Mouse (Mus musculus): ENCODE measurements around the gene Rcor3. TPM values are rescaled to one million over a fixed set of nuclear protein-coding genes. Genes with fewer than 3 reads are reported as not detected.

Rcor3 gene
- polyA plus RNA-seq, 1 experiment from 2014 or later = 16.9 TPM

DNA sequence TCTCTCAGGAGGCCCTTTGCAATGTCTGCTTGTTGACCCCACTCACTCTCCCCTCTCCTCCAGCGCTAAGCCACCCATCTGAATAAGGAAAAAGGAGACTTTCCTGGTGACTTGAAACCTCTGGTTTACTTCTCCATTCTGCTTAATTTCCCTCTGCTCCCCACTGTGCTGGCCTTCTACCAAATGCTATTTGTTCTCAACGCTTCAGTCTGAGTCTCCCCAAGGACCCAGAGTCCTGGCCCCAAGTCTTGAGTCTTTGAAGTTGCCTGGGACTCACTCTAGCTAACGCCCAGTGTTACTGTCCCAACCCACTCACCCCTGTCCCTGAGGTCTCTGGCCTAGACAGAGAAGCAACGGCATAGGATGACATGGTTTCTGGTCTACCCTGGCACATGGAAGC lies 49.9 kb downstream of the Rcor3 start:
- Histone ChIP-seq H3K9me3 (ENCODE audit: control insufficient read depth, low read length) (no peaks in the 10 kb centered on the region), H3K4me3 (ENCODE audit: low read depth, low read length) (no peak overlapping the region), H3K4me2 (replicated peaks; ENCODE audit: low read depth) (no peak overlapping the region), H3K9ac (ENCODE audit: low read length) (no peak overlapping the region), H3K27me3 (ENCODE audit: control insufficient read depth, insufficient read depth, low read length) (no peaks in the 10 kb centered on the region), H3K27ac (replicated peaks) (peak overlapping the region; percentile 41; the same call in 1 of the 2 replicates), H3K4me1 (replicated peaks; ENCODE audit: control insufficient read depth, insufficient read depth) (0 out of 2 replicates have a peak, but pooled peaks cover 3% of the 10 kb centered on the region), H3K36me3 (ENCODE audit: control insufficient read depth, insufficient read depth, low read length) (no peaks in the 10 kb centered on the region; the same call in 1 of the 2 replicates)
- ATAC-seq (ENCODE audit: low FRiP score, low TSS enrichment) = no peak
- TF ChIP-seq CTCF (IDR thresholded peaks at IDR 0.05; ENCODE audit: low read depth) (no peak), EP300 (optimal IDR thresholded peaks at IDR 0.05) (no peak)
- 76% methylated on average over 4 of the region's 4 CpGs for WGBS
- no peak for DNase-seq (ENCODE audit: low spot score)

DNA sequence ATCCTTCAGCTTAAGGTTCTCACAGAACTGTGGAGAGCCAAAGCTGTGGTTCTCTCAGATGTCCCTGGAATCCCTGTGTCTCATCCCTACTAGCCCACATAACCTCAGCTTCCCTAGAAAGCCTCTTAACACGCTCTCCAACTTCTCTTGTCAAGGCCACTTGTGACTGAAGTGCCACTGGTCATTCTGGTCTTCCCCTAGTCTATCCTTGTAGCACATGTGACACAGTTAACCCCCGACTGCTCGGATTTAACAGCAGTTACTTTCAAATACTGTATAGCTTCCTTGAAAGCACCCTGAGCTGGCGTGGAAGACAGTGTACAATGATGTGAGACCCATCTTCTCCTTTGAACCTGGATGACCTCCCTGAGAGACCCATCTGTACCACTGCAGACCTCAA lies 50.8 kb downstream of the Rcor3 start:
- DNase-seq (ENCODE audit: low spot score) = no peak
- peak overlapping the region; percentile 74 for H3K27ac ChIP-seq (replicated peaks)
- H3K4me1 ChIP-seq (replicated peaks; ENCODE audit: control insufficient read depth, insufficient read depth) = 0 out of 2 replicates have a peak, but pooled peaks cover 3% of the 10 kb centered on the region
- no peak overlapping the region for H3K4me3 ChIP-seq (ENCODE audit: low read depth, low read length)
- no peak overlapping the region for H3K9ac ChIP-seq (ENCODE audit: low read length)
- H3K9me3 ChIP-seq (ENCODE audit: control insufficient read depth, low read length) = no peaks in the 10 kb centered on the region
- H3K27me3 ChIP-seq (ENCODE audit: control insufficient read depth, insufficient read depth, low read length) = no peaks in the 10 kb centered on the region
- no peaks in the 10 kb centered on the region; the same call in 1 of the 2 replicates for H3K36me3 ChIP-seq (ENCODE audit: control insufficient read depth, insufficient read depth, low read length)
- no peak overlapping the region for H3K4me2 ChIP-seq (replicated peaks; ENCODE audit: low read depth)
- 77% methylated on average over 4 of the region's 4 CpGs for WGBS
- TF ChIP-seq CTCF (IDR thresholded peaks at IDR 0.05; ENCODE audit: low read depth) (no peak), EP300 (optimal IDR thresholded peaks at IDR 0.05) (no peak)
- peak; percentile 1; the same call in 1 of the 2 replicates for ATAC-seq (ENCODE audit: low FRiP score, low TSS enrichment)

DNA sequence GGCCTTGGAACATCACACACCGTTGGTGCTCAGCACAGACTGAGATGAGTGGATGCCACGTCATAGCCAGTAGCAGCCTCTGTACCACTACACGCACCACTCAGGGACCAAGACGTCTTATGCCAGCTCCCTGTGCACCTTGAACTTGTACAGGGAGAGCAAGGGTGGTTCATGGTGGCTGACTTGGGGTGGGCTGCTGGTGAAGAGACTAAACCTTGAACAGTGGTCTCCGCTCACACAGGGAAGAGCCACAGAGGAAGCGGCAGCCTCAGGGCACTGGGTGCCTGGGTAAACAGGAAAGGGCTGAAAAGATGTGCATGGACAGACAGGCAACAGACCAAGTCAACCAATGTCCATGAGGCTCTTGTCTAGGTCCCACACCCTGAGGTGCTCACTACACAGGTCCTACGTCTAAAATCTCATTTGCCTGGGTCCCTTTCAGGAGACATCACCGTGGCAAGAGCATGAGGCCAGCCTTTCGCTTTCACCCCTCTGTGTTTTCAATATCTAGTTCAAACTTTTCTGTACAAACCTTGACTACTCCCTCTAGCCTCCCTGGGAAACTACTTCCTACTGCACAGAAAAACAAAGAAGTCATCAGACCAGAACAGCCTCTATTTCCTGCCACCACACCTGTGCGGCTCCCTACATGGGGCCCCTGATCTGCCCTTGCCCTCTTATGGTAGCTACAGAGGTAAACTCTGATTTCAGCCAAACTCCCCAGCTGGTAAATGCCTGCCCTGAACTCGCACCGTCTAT lies 51.4 kb downstream of the Rcor3 start:
- Histone ChIP-seq H3K4me3 (ENCODE audit: low read depth, low read length) (no peak overlapping the region), H3K27ac (replicated peaks) (peak overlapping the region; percentile 74), H3K27me3 (ENCODE audit: control insufficient read depth, insufficient read depth, low read length) (no peaks in the 10 kb centered on the region), H3K4me2 (replicated peaks; ENCODE audit: low read depth) (no peak overlapping the region), H3K9ac (ENCODE audit: low read length) (no peak overlapping the region), H3K9me3 (ENCODE audit: control insufficient read depth, low read length) (no peaks in the 10 kb centered on the region; the same call in 1 of the 2 replicates), H3K36me3 (ENCODE audit: control insufficient read depth, insufficient read depth, low read length) (peaks cover under 1% of the 10 kb centered on the region; the same call in 1 of the 2 replicates), H3K4me1 (replicated peaks; ENCODE audit: control insufficient read depth, insufficient read depth) (0 out of 2 replicates have a peak, but pooled peaks cover 3% of the 10 kb centered on the region)
- no peak for DNase-seq (ENCODE audit: low spot score)
- WGBS = 70% methylated on average over 12 of the region's 12 CpGs
- TF ChIP-seq EP300 (optimal IDR thresholded peaks at IDR 0.05) (no peak), CTCF (IDR thresholded peaks at IDR 0.05; ENCODE audit: low read depth) (no peak)
- ATAC-seq (ENCODE audit: low FRiP score, low TSS enrichment) = peak; percentile 77

DNA sequence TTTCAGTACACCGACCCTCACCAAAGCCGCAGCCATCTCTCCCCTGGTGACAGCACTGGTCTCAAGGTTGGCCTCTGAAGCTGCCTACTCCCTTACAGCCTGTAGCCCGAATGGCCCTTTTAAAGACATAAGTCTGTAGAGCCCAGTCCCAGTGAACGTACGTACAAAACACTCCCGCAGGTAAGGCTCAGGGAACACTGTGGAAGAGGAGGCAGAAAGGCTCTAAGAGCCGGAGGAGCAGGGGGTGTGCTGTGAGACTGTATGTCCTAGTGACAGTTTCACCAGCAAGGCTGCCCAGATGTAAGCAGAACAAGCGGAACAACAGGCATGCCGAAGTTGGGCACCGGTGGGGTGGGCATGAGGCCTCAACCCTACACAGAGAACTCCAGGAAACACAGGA lies 52.6 kb downstream of the Rcor3 start:
- Histone ChIP-seq H3K36me3 (ENCODE audit: control insufficient read depth, insufficient read depth, low read length) (peaks cover 4% of the 10 kb centered on the region; the same call in 1 of the 2 replicates), H3K4me3 (ENCODE audit: low read depth, low read length) (no peak overlapping the region), H3K27me3 (ENCODE audit: control insufficient read depth, insufficient read depth, low read length) (no peaks in the 10 kb centered on the region), H3K4me1 (replicated peaks; ENCODE audit: control insufficient read depth, insufficient read depth) (0 out of 2 replicates have a peak, but pooled peaks cover 3% of the 10 kb centered on the region), H3K9me3 (ENCODE audit: control insufficient read depth, low read length) (no peaks in the 10 kb centered on the region; the same call in 1 of the 2 replicates), H3K9ac (ENCODE audit: low read length) (no peak overlapping the region), H3K27ac (replicated peaks) (no peak overlapping the region), H3K4me2 (replicated peaks; ENCODE audit: low read depth) (no peak overlapping the region)
- ATAC-seq (ENCODE audit: low FRiP score, low TSS enrichment) (no peak), DNase-seq (ENCODE audit: low spot score) (no peak)
- WGBS = 95% methylated on average over 10 of the region's 10 CpGs
- TF ChIP-seq CTCF (IDR thresholded peaks at IDR 0.05; ENCODE audit: low read depth) = no peak
- no peak for TF ChIP-seq EP300 (optimal IDR thresholded peaks at IDR 0.05)

DNA sequence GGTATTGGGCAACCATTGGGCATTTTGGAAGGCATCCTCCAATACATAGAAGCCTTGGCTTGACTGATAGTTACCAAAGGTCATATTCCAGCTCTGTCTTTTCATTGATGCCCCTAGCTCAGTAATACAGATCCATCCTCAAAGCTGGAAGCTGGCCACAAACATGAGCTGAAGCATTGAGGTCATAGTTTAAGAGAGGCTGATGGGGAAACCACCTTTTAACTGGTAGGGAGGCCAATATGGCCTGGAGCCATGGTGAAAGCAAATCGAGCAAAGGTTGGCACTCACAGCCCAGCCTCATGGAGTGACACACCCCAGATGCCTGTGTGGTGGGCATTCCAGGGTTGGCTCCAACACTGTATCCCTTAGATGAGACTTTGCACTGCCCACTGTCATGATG lies 55.2 kb downstream of the Rcor3 start:
- Histone ChIP-seq H3K4me1 (replicated peaks; ENCODE audit: control insufficient read depth, insufficient read depth) (no peaks in the 10 kb centered on the region), H3K9ac (ENCODE audit: low read length) (no peak overlapping the region), H3K27me3 (ENCODE audit: control insufficient read depth, insufficient read depth, low read length) (no peaks in the 10 kb centered on the region), H3K4me3 (ENCODE audit: low read depth, low read length) (no peak overlapping the region), H3K4me2 (replicated peaks; ENCODE audit: low read depth) (no peak overlapping the region), H3K27ac (replicated peaks) (no peak overlapping the region), H3K36me3 (ENCODE audit: control insufficient read depth, insufficient read depth, low read length) (peaks cover 4% of the 10 kb centered on the region; the same call in 1 of the 2 replicates), H3K9me3 (ENCODE audit: control insufficient read depth, low read length) (no peaks in the 10 kb centered on the region; the same call in 1 of the 2 replicates)
- ATAC-seq (ENCODE audit: low FRiP score, low TSS enrichment) = no peak
- DNase-seq (ENCODE audit: low spot score) = no peak
- TF ChIP-seq CTCF (IDR thresholded peaks at IDR 0.05; ENCODE audit: low read depth) (no peak), EP300 (optimal IDR thresholded peaks at IDR 0.05) (no peak)
- WGBS = 64% methylated on average over 1 of the region's 1 CpGs

DNA sequence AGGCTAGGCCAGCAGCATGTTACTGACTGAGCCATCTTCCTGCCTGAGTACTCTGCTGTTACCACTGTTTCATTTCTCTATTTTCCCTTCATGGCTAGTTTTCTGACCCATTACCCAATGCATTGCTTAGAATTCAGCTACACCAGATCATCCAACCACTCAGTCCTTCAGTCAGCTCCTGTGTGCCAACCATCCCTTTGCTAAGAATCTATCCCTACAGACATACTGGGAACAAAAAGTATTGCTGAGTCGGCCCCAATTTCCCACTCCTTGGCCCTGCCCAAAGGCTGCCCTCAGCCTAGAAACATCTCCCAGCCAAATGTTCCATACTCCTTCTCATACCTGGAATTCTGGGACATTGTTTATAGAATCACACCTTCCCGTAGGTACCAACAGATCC lies 56.7 kb downstream of the Rcor3 start:
- WGBS = 98% methylated on average over 2 of the region's 2 CpGs
- DNase-seq (ENCODE audit: low spot score) (no peak), ATAC-seq (ENCODE audit: low FRiP score, low TSS enrichment) (no peak)
- no peak for TF ChIP-seq CTCF (IDR thresholded peaks at IDR 0.05; ENCODE audit: low read depth)
- no peak for TF ChIP-seq EP300 (optimal IDR thresholded peaks at IDR 0.05)
- H3K4me1 ChIP-seq (replicated peaks; ENCODE audit: control insufficient read depth, insufficient read depth) = peaks cover 7% of the 10 kb centered on the region
- H3K27me3 ChIP-seq (ENCODE audit: control insufficient read depth, insufficient read depth, low read length) = no peaks in the 10 kb centered on the region
- H3K36me3 ChIP-seq (ENCODE audit: control insufficient read depth, insufficient read depth, low read length) = peaks cover 4% of the 10 kb centered on the region; the same call in 1 of the 2 replicates
- no peaks in the 10 kb centered on the region; the same call in 1 of the 2 replicates for H3K9me3 ChIP-seq (ENCODE audit: control insufficient read depth, low read length)
- no peak overlapping the region for H3K4me2 ChIP-seq (replicated peaks; ENCODE audit: low read depth)
- H3K4me3 ChIP-seq (ENCODE audit: low read depth, low read length) = no peak overlapping the region
- no peak overlapping the region for H3K9ac ChIP-seq (ENCODE audit: low read length)
- H3K27ac ChIP-seq (replicated peaks) = no peak overlapping the region

Data from stomach, postnatal 0 days (tissue).